Mouse (Mus musculus): ENCODE measurements around the gene Tmem259.
A peak's percentile ranks its signal among the peaks of the same experiment; 100 is the strongest.

The Tmem259 gene

GRCm38 (mm10) chr10:79984195-79984816, at the start of gene Tmem259:
Gene Tmem259 (minus strand): TSS chr10:79984330.
- peak; percentile 79 for DNase-seq (ENCODE audit: low read depth, low spot score)

GRCm38 (mm10) chr10:80032799-80033480, 48.8 kb upstream of the Tmem259 start:
- DNase-seq (ENCODE audit: low read depth, low spot score): no peak

- DNase-seq (ENCODE audit: low read depth, low spot score): no peak
These were observed 46.6 kb upstream of the Tmem259 start for GRCm38 (mm10) chr10:80030736-80031135.

- DNase-seq (ENCODE audit: low read depth, low spot score): no peak
These were observed 46.1 kb upstream of the Tmem259 start for GRCm38 (mm10) chr10:80030191-80030590.

GRCm38 (mm10) chr10:80028521-80028846, 44.4 kb upstream of the Tmem259 start:
- DNase-seq (ENCODE audit: low read depth, low spot score): no peak

- no peak for DNase-seq (ENCODE audit: low read depth, low spot score)
These were observed 43.8 kb upstream of the Tmem259 start for GRCm38 (mm10) chr10:80027681-80028520.

- no peak for DNase-seq (ENCODE audit: low read depth, low spot score)
These were observed 41.8 kb upstream of the Tmem259 start for GRCm38 (mm10) chr10:80025889-80026288.

GRCm38 (mm10) chr10:80025463-80025862, 41.3 kb upstream of the Tmem259 start:
- no peak for DNase-seq (ENCODE audit: low read depth, low spot score)

- DNase-seq (ENCODE audit: low read depth, low spot score): no peak
These were observed 40.9 kb upstream of the Tmem259 start for GRCm38 (mm10) chr10:80025044-80025347.

GRCm38 (mm10) chr10:80024229-80025043, 40.3 kb upstream of the Tmem259 start:
- no peak for DNase-seq (ENCODE audit: low read depth, low spot score)

GRCm38 (mm10) chr10:80023758-80024157, 39.6 kb upstream of the Tmem259 start:
- DNase-seq (ENCODE audit: low read depth, low spot score): no peak

- no peak for DNase-seq (ENCODE audit: low read depth, low spot score)
These were observed 38.7 kb upstream of the Tmem259 start for GRCm38 (mm10) chr10:80022806-80023205.

- no peak for DNase-seq (ENCODE audit: low read depth, low spot score)
These were observed 38.0 kb upstream of the Tmem259 start for GRCm38 (mm10) chr10:80022164-80022563.

GRCm38 (mm10) chr10:80021320-80021641, 37.2 kb upstream of the Tmem259 start:
- DNase-seq (ENCODE audit: low read depth, low spot score): no peak

- no peak for DNase-seq (ENCODE audit: low read depth, low spot score)
These were observed 36.6 kb upstream of the Tmem259 start for GRCm38 (mm10) chr10:80020603-80021319.

GRCm38 (mm10) chr10:80020191-80020590, 36.1 kb upstream of the Tmem259 start:
- DNase-seq (ENCODE audit: low read depth, low spot score): no peak

GRCm38 (mm10) chr10:80019471-80020131, 35.5 kb upstream of the Tmem259 start:
- DNase-seq (ENCODE audit: low read depth, low spot score): no peak

GRCm38 (mm10) chr10:80018739-80019297, 34.7 kb upstream of the Tmem259 start:
- no peak for DNase-seq (ENCODE audit: low read depth, low spot score)

GRCm38 (mm10) chr10:80017771-80018170, 33.6 kb upstream of the Tmem259 start:
- DNase-seq (ENCODE audit: low read depth, low spot score): no peak

- DNase-seq (ENCODE audit: low read depth, low spot score): no peak
These were observed 33.2 kb upstream of the Tmem259 start for GRCm38 (mm10) chr10:80017361-80017760.

GRCm38 (mm10) chr10:80016931-80017330, 32.8 kb upstream of the Tmem259 start:
- no peak for DNase-seq (ENCODE audit: low read depth, low spot score)
